Mouse (Mus musculus) CD4-positive helper T cell, adult 2 months (primary cell): ENCODE data around the gene Xlr5a.
"Not testable (repeated sequence)": the region's sequence is repeated elsewhere in the genome, so short reads cannot be mapped to it uniquely, and the experiment has no call there.

Experiments used
- DNase-seq: peaks from one replicate; pipeline ENCODE4 v3.0.0-alpha.2; 2012; ENCODE audit warnings: low read depth, missing footprints, low spot score

The Xlr5a gene

DNA sequence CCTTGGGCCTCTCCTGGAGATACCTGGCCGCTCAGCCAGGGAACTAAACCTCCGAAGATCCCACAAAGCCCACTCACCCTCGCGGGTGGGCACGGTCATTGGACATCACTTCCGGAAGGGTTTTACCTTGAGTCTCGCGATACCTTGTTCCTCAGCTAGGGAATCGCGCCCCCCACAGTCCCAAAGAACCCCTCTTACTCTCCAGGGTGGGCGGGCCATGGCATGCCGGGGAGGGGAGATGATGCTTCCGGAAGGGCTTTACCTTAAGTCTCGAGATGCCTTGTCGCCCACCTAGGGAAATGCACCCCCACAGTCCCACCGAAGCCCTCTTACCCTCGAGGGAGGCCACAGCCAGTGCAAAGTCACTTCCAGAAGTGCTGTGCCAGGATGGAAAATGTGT lies at the start of gene Xlr5a, which contains the start of gene Xlr5c:
TSS of gene Xlr5a (minus strand) at position 101 of the 400 bp plus-strand sequence.
TSS of gene Xlr5c (minus strand) at position 101 of the 400 bp plus-strand sequence.
- not testable (repeated sequence) for DNase-seq

DNA sequence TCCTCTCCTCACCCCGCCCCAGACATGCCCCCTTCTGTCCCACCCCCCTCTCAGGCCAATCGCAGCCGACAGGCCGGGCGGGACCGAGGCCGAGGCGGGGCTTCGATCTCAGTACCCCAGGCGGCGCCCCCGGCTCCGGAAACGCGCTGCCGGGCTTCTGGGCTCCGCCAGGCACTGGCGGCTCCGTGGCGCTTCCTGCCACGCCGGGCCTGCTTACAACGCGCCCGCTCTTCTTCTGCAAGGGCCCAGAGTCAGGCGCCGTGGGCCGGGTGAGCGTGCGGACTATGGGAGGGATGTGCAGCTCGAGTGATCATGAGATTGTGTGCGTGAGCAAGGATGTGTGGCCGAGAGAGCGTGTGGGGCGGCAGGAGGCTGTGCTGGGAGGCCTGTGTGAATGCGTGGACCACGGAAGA lies 49.7 kb upstream of the Xlr5a start, which contains the start of gene Zfp275:
TSS of gene Zfp275 (plus strand) at position 139 of the 413 bp plus-strand sequence.
- DNase-seq, result peak; percentile 81

DNA sequence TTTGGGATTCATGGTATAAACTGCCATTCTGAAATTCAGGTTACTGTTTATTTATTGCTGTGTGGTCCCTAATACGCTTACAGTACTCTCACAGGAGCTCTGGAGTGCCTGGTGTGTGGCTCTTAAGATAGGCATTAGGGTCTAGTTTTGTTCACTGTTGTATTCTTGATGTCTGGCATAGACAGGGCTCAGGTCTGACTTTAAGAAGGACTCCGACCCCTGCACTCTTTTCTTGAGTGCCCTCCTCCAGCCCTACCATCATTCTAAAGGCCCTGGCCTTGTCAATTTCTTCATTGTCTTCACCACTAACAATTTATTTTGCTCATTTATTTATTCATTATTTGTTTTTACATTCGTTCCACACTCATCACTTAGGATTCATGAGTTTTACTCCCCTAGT lies 49.3 kb upstream of the Xlr5a start:
- no peak for DNase-seq

DNA sequence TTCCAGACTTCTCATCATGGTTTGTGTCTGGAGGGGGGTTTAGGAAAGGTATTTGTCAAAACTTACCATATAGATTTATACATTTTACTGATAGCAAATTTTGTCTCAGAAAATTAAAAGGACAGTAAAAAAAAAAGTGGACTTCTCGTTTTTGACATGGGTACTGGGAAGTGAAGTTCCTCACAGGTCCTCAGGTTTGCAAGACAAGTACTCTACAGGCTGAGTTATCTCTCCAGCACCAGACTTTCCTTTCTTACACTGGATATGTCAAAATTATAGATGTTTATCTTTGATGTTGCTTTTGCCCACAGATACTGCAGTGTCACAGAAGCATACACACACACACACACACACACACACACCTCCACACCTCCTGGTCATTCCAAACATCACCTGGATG lies 48.7 kb upstream of the Xlr5a start:
- no peak for DNase-seq

DNA sequence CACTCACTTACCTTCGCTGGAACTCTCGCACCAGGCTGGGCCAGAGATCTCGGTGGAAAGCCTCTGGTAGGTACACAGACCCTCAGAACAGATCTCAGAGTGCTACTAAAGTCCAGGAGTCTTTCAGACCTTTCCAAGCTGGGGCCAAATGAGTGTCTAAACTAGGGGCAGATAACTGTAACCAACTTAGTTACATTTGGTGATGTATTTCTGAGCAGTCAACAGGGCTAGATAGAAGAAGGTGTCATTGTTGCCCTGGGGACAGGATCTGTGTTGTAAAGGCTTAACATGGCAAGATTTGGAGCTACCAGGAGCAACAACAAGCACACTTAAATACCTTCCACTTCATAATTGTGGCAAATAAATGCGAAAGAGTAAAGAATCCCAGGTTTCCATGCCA lies 44.0 kb upstream of the Xlr5a start, which contains the start of gene Gm45015:
TSS of gene Gm45015 (minus strand) at position 101 of the 400 bp plus-strand sequence.
- no peak for DNase-seq

DNA sequence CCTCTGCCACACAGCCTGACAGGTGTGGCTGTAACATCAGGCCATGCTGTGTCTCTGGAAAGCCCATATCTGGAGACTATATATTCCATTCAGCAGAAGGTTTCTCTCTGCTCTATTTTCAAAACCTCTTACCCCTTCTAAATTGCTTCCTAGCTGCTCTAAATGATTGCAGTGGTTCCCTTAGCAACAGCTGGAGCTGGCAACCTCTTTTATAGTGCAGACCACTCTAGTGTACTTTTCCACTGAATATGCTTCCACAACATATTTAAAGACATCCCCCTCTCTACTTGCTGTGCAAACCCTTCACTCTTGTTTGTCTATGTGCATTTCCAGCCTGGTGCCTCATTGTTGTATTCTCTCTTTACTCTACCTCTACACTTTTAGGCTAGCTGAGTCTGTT lies 40.8 kb upstream of the Xlr5a start:
- no peak for DNase-seq

DNA sequence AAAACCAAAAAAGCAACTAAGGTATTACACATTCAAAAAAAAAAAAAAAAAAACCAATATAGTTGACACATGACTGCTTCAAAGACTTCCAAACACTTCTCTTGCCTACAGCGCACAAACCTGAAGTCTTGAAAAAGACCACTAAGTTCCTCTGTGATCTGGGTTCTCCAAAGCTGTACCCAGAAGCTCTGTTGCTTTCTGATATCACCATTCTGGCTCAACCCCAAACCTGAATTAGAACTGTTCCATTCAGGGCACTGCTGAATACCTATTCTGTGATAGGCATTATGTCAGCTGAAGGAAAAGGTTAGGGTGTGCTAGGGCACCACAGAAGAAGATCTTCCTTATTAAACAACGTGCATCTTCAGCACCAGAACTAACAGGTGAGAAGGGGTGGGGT lies 34.4 kb upstream of the Xlr5a start:
- no peak for DNase-seq

DNA sequence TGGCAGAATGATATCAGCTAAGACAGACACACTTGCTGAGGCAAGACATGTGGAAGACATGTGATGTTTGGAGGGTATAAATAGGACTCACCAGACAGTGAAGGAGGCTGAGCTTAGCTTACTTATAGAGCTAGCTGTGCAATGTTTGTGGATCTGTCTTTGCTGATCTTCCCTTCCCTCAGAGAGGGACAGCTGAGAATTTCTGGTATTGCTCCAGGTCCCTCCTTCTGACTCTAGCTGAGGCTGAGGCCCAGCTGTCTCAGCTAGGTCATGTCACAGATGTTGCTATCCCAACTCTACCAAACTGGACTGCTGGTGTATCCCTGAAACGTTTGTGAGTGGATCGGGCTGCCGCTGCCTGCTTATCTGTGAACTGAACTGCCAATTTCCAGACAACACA lies 28.3 kb upstream of the Xlr5a start:
- DNase-seq, result no peak

DNA sequence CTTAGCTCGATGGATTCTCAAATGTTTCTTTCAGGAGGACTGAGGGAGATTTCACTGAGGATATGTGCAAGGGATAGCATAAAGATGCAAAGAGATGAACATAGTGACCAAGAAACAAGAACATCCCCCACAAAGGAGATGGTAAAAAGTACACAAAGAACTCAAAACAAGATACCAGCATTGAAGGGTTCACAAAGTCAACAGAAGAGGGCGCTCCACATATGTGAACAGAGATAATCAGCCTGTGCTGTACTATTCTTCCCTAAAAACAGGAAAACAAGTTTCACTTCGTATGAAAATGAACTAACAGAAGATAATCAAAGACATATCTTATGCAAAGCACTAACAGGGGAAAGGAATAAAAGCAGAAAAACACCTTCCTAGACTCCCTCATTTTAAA lies 19.7 kb upstream of the Xlr5a start:
- DNase-seq, result peak; percentile 25

DNA sequence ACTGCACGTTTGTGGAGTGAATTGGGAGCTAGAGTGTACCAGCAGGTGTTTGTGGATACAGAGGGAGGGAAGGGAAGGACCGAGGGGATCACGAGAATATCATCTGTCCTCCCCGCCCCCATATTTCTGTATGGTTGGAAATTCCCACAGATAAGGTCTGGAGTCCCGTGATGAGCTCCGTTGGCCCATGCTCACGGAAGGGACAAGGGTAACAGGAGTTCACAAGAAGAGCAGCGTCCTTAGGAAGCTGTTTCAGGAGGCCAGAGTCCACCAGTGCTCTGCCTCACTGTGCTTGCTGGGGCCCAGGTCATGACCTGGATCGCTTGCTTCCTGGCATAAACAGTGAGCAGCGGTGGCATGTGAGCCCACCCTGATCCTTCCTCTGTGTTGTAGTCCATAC lies 3.0 kb upstream of the Xlr5a start:
- not testable (repeated sequence) for DNase-seq

DNA sequence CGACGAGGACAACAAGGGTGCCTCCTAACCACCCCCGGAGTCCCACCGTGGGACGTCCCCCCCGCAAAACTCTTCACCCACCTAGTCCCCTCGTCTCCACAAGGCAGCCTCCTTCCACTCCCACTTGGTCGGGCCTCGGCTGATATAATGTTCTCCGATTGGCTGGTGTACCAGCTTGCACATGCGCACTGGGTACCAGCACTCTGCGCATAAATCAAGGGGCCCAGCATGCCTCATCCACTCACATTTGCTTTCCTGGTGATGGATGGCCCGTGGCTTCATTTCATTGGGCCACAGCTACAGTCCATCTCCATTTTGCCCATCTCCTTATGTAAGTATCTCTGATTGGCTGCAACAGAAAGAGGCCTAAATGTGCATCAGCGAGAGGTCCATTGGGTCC lies 27.5 kb downstream of the Xlr5a start, which contains the start of gene Xlr3c:
TSS of gene Xlr3c (minus strand) at position 121 of the 400 bp plus-strand sequence.
- not testable (repeated sequence) for DNase-seq

DNA sequence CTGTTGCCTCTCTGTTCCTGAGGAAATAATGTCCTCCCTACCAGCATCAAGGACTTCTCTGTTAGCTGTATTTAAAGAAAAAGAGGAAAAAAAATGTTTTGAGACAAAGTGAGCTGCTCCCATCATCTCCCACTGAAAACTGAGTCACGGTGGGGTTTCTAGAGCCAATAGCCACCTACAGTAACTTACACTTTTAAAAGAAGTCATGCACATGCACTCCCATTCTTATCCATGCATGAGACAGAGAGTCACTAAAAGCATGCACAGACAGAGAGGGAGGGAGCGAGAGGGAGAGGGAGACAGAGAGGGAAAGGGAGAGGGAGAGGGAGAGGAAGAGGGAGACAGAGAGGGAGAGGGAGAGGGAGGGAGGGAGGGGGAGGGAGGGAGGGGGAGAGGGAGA lies 30.3 kb downstream of the Xlr5a start:
- not testable (repeated sequence) for DNase-seq

DNA sequence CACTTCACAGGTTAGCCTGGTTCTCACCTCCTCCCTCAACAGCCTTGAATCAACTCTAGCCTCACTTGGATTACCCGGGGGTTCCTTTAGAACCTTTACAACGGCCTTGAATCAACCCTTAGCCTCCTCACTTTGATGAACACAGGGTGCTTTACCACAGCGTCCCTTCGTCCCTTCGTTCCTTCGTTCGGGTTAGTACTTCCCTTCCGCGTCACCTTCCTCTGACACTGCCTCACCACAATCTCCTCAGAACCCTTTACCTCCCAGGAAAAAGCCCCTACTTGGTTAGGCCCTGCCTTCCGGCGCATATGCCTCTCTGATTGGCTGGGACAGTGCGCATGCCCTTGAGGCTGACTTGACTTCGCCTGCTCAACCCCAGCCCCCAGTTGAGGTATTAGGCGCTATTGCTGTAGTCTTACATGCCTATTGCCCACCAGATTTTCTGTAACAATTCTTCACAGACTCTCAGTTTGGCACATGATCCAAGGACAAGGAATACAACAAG lies 49.9 kb downstream of the Xlr5a start, which contains the start of gene Xlr4c:
TSS of gene Xlr4c (minus strand) at position 310 of the 505 bp plus-strand sequence.
- not testable (repeated sequence) for DNase-seq

DNA sequence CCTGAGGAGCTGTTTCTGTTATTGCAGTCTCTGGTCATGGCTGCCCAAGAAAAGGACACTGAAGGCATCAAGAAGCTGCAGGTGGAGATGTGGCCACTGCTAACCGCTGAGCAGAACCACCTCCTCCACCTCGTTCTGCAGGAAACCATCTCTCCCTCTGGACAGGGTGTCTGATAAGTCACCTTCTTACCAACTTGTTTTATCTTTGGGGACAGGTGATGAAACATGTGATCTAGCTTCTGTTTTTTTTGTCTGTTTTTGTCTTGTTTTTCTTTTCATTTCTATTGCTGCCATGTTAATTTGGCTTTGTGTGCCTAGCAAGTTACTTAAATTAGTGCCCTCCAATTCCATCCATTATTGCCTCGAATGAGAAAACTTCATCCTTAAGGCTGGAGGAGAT lies 63.5 kb downstream of the Xlr5a start:
- peak; percentile 11 for DNase-seq

DNA sequence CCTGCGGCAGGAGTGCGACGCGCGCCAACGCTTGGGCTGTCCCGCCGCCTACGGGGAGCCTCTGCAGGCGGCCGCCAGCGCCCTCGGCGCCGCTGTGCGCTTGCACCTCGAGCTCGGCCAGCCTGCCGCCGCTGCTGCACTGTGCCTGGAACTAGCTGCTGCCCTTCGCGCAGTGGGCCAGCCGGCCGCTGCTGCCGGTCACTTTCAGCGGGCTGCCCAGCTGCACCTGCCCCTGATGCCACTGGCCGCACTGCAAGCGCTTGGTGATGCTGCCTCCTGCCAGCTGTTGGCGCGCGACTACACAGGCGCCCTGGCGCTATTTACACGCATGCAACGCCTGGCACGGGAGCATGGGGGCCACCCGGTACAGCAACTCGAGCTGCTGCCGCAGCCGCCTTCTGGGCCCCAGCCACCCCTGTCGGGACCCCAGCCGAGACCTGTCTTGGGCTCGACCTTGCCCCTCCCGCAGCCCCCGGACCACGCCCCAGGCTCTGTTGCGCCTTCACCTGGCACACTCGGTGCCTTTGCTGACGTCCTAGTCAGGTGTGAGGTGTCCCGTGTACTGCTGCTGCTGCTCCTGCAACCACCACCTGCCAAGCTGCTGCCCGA lies 64.1 kb downstream of the Xlr5a start:
- peak; percentile 76 for DNase-seq

DNA sequence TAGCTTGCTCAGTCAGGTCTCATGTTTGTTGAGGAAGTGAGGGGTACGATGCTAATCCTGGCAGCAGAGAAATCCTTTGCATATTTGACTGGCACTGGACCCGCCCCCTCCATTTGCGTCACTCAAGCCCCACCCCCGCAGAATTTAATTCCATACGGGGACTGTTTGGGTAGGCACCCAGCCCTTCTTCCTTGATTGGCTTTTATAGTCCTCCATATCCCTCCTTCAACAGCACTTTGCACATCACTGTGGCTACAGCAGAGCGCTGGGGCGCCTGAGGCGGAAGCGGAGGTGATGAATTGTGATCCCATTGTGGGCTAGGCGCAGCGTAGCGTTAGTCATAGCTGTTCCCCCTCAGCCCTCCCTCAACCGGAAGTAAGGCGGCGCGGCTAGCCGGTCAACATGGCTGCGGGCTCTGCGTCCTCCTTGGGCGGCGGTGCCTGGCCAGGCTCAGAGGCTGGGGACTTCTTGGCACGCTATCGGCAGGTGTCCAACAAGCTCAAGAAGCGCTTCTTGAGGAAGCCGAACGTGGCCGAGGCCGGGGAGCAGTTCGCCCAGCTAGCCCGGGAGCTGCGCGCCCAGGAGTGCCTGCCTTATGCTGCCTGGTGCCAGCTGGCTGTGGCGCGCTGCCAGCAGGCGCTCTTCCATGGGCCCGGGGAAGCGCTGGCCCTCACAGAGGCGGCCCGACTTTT lies 64.7 kb downstream of the Xlr5a start, which contains the start of gene F8a:
TSS of gene F8a (plus strand) at position 378 of the 692 bp plus-strand sequence.
- peak; percentile 93 for DNase-seq

DNA sequence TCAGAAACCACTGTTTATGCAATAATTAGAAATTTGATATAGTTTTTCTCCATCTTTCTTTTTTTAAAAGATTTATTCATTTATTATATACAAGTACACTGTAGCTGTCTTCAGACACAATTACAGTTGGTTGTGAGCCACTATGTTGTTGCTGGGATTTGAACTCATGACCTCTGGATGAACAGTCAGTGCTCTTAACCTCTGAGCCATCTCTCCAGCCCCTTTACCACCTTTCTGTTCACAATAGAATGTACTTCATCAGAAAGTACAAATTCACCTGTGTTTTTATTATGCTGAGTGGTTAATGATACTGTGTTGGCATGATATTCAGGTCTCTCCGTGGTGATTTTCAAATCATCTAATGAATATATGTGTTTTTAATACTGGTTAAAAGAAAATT lies 67.4 kb downstream of the Xlr5a start:
- no peak for DNase-seq

DNA sequence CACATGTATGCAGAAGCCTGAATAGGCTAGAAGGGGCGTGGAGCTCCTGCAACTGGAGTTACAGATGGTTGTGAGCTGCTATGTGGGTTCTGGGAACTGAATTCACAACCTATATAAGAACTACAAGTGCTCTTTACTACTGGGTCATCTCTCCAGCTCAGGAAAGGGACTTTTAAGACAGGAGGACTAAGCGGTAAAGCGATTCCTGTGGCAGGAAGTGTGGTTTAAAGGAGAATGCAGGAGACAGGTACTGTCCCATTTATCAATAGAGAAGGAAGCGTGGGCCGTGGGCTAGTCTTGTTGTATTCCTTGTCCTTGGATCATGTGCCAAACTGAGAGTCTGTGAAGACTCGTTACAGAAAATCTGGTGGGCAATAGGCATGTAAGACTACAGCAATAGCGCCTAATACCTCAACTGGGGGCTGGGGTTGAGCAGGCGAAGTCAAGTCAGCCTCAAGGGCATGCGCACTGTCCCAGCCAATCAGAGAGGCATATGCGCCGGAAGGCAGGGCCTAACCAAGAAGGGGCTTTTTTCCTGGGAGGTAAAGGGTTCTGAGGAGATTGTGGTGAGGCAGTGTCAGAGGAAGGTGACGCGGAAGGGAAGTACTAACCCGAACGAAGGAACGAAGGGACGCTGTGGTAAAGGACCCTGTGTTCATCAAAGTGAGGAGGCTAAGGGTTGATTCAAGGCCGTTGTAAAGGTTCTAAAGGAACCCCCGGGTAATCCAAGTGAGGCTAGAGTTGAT lies 78.8 kb downstream of the Xlr5a start, which contains the start of gene Xlr4b:
TSS of gene Xlr4b (plus strand) at position 515 of the 746 bp plus-strand sequence.
- DNase-seq, result peak; percentile 38

DNA sequence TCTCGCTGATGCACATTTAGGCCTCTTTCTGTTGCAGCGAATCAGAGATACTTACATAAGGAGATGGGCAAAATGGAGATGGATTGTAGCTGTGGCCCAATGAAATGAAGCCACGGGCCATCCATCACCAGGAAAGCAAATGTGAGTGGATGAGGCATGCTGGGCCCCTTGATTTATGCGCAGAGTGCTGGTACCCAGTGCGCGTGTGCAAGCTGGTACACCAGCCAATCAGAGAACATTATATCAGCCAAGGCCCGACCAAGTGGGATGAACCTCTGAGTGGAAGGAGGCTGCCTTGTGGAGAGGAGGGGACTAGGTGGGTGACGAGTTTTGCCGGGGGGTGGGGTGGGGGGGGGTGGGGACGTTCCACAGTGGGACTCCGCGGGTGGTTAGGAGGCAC lies 100.8 kb downstream of the Xlr5a start, which contains the start of gene Xlr3b:
TSS of gene Xlr3b (plus strand) at position 274 of the 400 bp plus-strand sequence.
- peak; percentile 42 for DNase-seq

DNA sequence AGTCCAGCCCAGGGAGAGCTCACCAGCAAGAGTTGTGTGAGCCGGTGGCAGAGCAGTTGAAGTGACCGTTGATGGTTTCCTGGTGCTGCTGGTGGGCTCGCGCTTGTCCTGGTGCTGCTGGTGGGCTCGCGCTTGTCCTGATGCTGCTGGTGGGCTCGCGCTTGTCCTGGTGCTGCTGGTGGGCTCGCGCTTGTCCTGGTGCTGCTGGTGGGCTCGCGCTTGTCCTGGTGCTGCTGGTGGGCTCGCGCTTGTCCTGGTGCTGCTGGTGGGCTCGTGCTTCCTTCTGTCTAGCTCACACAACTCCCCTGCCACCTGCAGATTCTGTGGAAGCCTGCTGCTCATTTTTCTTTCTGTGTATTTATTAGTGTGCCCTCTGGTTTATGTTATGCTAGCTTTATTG lies 115.9 kb downstream of the Xlr5a start, which contains the start of gene Spin2d:
TSS of gene Spin2d (minus strand) at position 101 of the 400 bp plus-strand sequence.
- DNase-seq, result not testable (repeated sequence)

DNA sequence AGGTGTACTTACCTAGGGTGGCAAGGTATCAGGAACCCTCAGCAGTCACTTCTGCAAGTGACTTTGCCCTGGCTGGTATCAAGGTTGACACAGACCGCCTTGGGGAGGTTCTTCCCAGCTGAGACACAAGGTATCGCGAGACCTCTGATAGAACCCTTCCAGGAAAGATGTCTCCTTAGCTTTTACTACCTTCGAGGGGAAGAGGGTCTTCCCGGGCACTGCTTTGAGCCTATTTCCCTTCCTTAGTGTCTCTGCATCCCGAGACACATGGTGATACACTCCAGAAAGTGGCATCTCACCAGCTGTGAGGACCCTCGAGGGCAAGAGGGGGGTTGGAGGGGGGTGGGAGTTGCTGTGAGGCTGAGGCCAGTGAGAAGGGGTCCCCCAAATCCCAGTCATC lies 143.4 kb downstream of the Xlr5a start, which contains the start of gene DXBay18:
TSS of gene DXBay18 (minus strand) at position 101 of the 400 bp plus-strand sequence.
- not testable (repeated sequence) for DNase-seq
